Mouse (Mus musculus) gastrocnemius, adult 2 months (tissue): ENCODE data around the gene 1700003E16Rik. TPM values are rescaled to one million over a fixed set of nuclear protein-coding genes. Genes with fewer than 3 reads are reported as not detected.

ENCODE experiments used
- DNase-seq: peaks from one replicate; pipeline ENCODE4 v3.0.0; 2022
- H3K27ac ChIP-seq: fragments of 200-600 bp; 2 replicates; pipeline ENCODE4 v1.8.1; 2022; ENCODE audit warnings: mild to moderate bottlenecking
- H3K4me3 ChIP-seq: fragments of 200-600 bp; 2 replicates; pipeline ENCODE4 v1.8.1; 2022; ENCODE audit warnings: mild to moderate bottlenecking, moderate library complexity
- CTCF ChIP-seq: fragments of 200-600 bp; IDR thresholded peaks from 2 replicates; pipeline ENCODE4 v1.8.1; 2022; ENCODE audit warnings: antibody characterized with exemption, mild to moderate bottlenecking, moderate library complexity
- intact Hi-C: fragments of 180-260 bp; cut with DNase I; formaldehyde crosslinking; loops from one replicate; pipeline ENCODE4 v1.15.1; 2025
- total RNA-seq, 2 experiments: library from RNA; stranded (reverse); gene quantifications; 2 replicates each; pipeline ENCODE4 v1.2.3; 2021

1700003E16Rik gene
- total RNA-seq, 2 experiments from 2014 or later, result 0.11 TPM; not detected in 1

DNA sequence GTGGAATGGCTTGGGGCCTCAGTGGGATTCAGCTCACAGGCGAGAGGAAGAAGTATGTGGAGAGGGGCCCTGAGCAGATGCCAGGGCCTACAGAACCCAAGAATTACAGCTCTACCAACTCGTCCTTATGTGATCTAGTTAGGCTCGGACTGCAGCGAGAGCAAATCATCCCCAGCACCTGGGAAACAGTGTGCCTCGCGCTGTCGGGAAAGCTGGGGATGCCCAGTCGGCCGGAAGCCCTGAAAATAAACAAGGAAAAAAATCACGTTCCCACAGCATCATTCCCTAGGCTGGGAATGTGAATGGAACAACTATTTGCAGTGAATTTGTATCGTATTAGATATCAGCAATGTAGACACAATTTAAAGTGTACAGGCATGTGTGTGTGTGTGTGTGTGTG is 50.1 kb downstream of the 1700003E16Rik start:
- no peak for TF ChIP-seq CTCF
- intact Hi-C loops, result no loop called here

DNA sequence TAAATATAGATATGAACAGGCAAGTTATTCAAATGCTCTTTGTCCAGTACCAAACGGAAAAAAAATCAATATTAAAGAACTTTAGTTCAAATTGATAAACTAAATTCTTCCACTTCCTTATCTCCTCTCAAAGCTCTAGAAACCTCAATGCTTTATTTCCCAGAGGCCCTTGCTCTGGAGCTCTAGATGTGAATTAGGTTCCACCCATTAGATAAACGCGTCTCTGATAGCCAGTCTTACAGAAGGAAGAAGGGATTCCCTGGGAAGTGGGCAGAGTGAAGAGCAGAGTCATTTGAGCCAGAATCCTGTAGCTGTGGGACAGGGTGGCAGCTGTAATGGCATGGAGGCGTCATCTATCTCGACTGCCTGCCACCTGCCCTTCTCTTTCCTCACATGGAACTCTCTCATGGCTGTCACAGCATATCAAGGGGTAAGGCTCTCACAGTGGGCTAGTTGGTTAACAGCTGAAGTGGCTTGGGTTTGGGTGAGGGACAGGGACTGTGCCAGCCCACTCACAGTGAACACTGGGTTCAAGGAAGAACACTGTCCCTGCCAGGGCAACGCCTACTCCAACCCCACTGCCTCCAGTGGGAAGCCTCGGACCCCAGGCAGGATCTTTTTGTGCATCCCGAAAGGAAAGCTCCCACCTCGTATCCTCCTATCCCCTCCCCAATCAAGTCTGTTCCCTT is 51.3 kb downstream of the 1700003E16Rik start:
- Histone ChIP-seq H3K27ac (no peak overlapping the region), H3K4me3 (no peak overlapping the region)
- no peak for TF ChIP-seq CTCF
- no peak for DNase-seq
- intact Hi-C loops, result no loop called here

More for the DNA sequence above, 50.1 kb downstream of the 1700003E16Rik start:
- no peak for DNase-seq
- no peak overlapping the region for H3K4me3 ChIP-seq
- H3K27ac ChIP-seq, result no peak overlapping the region

DNA sequence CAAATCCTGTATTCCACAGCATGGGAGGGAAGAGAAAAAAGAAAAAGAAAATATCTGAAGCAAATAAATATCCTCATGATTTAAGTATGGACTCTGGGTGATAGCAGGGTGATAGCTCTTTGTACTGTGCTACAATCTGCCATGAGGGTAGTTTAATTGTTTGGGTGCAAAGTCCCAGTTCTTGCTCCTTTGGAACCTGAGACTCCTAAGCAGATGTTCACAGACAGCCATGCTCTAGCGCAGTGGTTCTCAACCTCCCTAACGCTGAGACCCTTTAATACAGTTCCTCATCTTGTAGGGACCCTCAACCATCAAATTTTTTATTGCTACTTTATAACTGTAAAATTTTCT is 51.8 kb downstream of the 1700003E16Rik start:
- intact Hi-C loops, result no loop called here
- DNase-seq, result no peak
- no peak overlapping the region for H3K27ac ChIP-seq
- no peak for TF ChIP-seq CTCF
- H3K4me3 ChIP-seq, result no peak overlapping the region

DNA sequence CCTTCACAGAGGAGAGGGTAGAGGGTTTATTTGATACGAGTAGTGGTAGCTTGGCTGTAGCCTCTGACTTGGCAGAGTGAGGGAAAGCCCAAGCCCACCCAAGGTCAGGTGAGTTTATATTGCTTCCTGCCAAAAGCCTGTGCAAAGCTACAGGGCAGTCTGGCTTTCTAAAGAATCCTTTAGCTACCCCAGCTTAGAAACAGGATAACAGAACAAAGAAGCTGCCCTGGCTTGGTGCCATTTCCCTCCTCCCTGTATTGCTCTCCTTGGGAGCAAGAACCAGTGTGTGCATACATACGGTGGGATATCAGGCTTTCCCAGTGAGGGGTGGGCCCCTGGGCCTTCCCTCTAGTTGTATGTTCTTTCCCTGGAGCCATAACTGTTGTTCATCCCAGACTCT is 54.3 kb downstream of the 1700003E16Rik start:
- no peak for TF ChIP-seq CTCF
- intact Hi-C loops, result no loop called here
- Histone ChIP-seq H3K4me3 (no peak overlapping the region), H3K27ac (no peak overlapping the region)
- DNase-seq, result no peak

DNA sequence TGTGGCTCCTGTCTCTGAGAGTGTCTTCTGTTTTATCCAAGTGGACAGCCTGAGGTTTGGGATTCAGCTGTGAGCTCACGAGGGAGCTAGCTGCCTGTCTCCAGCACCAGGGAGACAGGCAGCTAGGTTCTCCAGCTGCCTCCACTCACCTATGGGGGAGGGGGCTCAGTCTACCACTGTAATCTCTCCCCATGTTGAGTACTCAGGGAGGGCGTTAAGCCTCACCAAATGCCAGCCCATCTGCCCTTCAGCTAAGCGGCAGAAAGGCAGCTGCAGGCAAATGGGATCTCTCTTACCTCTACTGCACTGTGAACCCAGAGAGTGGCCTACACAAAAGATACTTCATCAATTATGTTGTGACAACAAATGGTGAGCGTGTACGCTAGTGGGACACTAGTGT is 55.3 kb downstream of the 1700003E16Rik start:
- TF ChIP-seq CTCF, result no peak
- no peak overlapping the region for H3K27ac ChIP-seq
- DNase-seq, result no peak
- intact Hi-C loops, result no loop called here
- no peak overlapping the region for H3K4me3 ChIP-seq

Other genes with a start within 250 kb of the 1700003E16Rik start
- gene Sema4f, start 216.6 kb upstream of the 1700003E16Rik start, total RNA-seq, result under 1 TPM in 1 of 2 experiments, not detected in 1; 0.05 TPM
- under 1 TPM in 1 of 2 experiments, not detected in 1; 0.45 TPM for gene M1ap, start 209.5 kb upstream of the 1700003E16Rik start, total RNA-seq
- gene Dok1, start 122.9 kb upstream of the 1700003E16Rik start, total RNA-seq, result 1 to 10 TPM; 1.3 to 4.1 TPM
- 1 to 10 TPM; 2.1 to 3.5 TPM for gene Loxl3, start 122.2 kb upstream of the 1700003E16Rik start, total RNA-seq
- gene Aup1, start 101.9 kb upstream of the 1700003E16Rik start, total RNA-seq, result 100 to 1,000 TPM in 1 of 2 experiments, 10 to 100 TPM in 1; 94.5 to 101 TPM
- gene Htra2, start 101.1 kb upstream of the 1700003E16Rik start, total RNA-seq, result 10 to 100 TPM; 14.1 to 21.5 TPM
- gene Dqx1, start 98.6 kb upstream of the 1700003E16Rik start, total RNA-seq, result 1 to 10 TPM in 1 of 2 experiments, under 1 TPM in 1; 0.20 to 1.1 TPM
- gene Tlx2, start 86.1 kb upstream of the 1700003E16Rik start, total RNA-seq, result not detected
- gene Pcgf1, start 78.5 kb upstream of the 1700003E16Rik start, total RNA-seq, result 1 to 10 TPM; 8.2 to 8.7 TPM
- under 1 TPM in 1 of 2 experiments, not detected in 1; 0.31 TPM for gene Lbx2, start 70.0 kb upstream of the 1700003E16Rik start, total RNA-seq
- gene Ccdc142, start 54.8 kb upstream of the 1700003E16Rik start, total RNA-seq, result under 1 TPM; 0.61 to 0.70 TPM
- 1 to 10 TPM; 1.0 to 1.2 TPM for gene Gm42688, start 54.8 kb upstream of the 1700003E16Rik start, total RNA-seq
- gene Mrpl53, start 47.4 kb upstream of the 1700003E16Rik start, total RNA-seq, result 100 to 1,000 TPM in 1 of 2 experiments, 10 to 100 TPM in 1; 94.7 to 121 TPM
- 1 to 10 TPM; 4.7 to 6.6 TPM for gene Mogs, start 40.9 kb upstream of the 1700003E16Rik start, total RNA-seq
- 10 to 100 TPM; 43.3 to 45.6 TPM for gene Wbp1, start 34.8 kb upstream of the 1700003E16Rik start, total RNA-seq
- gene Ino80b, start 31.0 kb upstream of the 1700003E16Rik start, total RNA-seq, result 10 to 100 TPM; 13.7 to 16.3 TPM
- 10 to 100 TPM; 12.2 to 15.3 TPM for gene Rtkn, start 20.9 kb upstream of the 1700003E16Rik start, total RNA-seq
- gene Wdr54, start within 50 bp of the 1700003E16Rik start, total RNA-seq, result 1 to 10 TPM in 1 of 2 experiments, under 1 TPM in 1; 0.84 to 1.1 TPM
- gene Dctn1, start 9.5 kb downstream of the 1700003E16Rik start, total RNA-seq, result 100 to 1,000 TPM; 129 to 139 TPM
- gene Slc4a5, start 63.4 kb downstream of the 1700003E16Rik start, total RNA-seq, result not detected
- 1 to 10 TPM; 3.0 to 4.2 TPM for gene Mthfd2, start 169.5 kb downstream of the 1700003E16Rik start, total RNA-seq
- gene Mob1a, start 169.6 kb downstream of the 1700003E16Rik start, total RNA-seq, result 10 to 100 TPM in 1 of 2 experiments, 1 to 10 TPM in 1; 7.4 to 12.6 TPM
- gene Bola3, start 192.7 kb downstream of the 1700003E16Rik start, total RNA-seq, result 100 to 1,000 TPM; 245 to 263 TPM